Mouse (Mus musculus) gastrocnemius, postnatal 36 days (tissue): ENCODE measurements around the gene Tbc1d1. TPM values are rescaled to one million over a fixed set of nuclear protein-coding genes. Genes with fewer than 3 reads are reported as not detected.

Experiments used
- DNase-seq, 2 experiments: peaks; one replicate each; pipeline ENCODE4 v3.0.0; 2022
- intact Hi-C: fragments of 180-260 bp; cut with DNase I; formaldehyde crosslinking; loops from one replicate; pipeline ENCODE4 v1.15.1; 2025
- total RNA-seq, 2 experiments: library from RNA; stranded (reverse); gene quantifications; 2 replicates each; pipeline ENCODE4 v1.2.3; 2021

The Tbc1d1 gene
- total RNA-seq, 2 experiments from 2014 or later, result 61.5 to 63.0 TPM

DNA sequence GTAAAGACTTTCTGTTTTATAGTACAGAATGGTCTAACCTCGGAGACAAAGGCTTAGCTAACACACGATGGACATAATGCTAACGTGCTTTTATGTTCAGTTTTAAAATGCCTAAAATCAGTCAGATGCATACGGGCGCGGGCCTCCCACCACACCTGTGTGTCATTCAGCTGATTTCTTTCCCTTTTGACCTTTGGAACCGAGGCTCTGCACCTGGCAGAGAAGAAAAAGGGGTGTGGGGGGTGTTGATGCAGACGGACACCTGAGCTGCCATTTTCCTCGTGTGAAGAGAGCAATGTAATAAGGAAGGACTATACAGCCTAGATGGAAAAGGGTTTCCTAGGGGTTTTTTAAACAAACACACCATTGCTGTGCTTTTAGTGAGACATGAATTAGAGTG is 76.8 kb downstream of the Tbc1d1 start:
- intact Hi-C loops, result no loop called here
- no peak for DNase-seq

GRCm38 (mm10) chr5:64234269-64234985 is 78.3 kb downstream of the Tbc1d1 start:
- intact Hi-C loops, result no loop called here
- DNase-seq, result no peak

GRCm38 (mm10) chr5:64235250-64235649 is 79.1 kb downstream of the Tbc1d1 start:
- intact Hi-C loops, result no loop called here
- no peak for DNase-seq

DNA sequence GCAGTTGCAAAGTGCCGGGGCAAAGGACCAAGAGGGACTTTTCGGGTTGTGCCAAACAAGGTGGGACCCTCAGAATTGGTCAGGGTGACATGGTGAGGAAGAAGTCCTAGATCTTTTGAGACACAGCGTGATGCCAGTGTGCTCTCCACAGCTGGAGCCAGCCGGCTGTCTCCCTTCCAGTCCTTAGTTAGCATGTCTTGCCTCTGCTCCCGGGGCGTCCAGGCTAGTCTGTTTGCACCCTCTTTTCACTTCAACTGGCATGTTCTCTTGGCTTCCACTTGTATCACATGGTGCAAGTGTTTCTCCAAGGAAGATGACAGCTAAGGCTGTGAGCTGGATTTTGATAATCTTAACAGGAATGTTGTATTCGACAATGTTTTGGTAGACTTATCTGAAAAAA is 80.5 kb downstream of the Tbc1d1 start:
- DNase-seq, result no peak
- intact Hi-C loops, result no loop called here

- intact Hi-C loops, result no loop called here
- no peak for DNase-seq
These were observed 81.2 kb downstream of the Tbc1d1 start for GRCm38 (mm10) chr5:64237263-64237662.

DNA sequence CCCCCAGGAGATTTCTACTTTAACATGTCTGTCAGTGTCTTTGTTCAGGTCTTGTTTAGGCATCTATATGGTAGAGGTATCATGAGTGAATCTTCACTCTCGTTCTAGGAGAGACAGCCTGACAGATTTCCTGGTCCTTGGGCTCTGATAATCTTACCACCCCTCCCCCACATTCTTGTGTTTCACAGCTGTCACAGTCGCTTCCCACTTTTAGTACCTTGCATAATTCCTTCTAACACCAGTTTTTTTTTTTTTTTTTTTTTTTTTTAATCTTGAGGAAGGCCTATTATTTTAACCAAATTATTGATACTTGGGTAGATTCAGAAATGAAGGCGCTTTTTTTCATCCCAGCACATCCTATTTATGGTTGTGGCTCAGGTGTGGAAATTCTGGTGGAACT is 81.6 kb downstream of the Tbc1d1 start:
- intact Hi-C loops, result no loop called here

DNA sequence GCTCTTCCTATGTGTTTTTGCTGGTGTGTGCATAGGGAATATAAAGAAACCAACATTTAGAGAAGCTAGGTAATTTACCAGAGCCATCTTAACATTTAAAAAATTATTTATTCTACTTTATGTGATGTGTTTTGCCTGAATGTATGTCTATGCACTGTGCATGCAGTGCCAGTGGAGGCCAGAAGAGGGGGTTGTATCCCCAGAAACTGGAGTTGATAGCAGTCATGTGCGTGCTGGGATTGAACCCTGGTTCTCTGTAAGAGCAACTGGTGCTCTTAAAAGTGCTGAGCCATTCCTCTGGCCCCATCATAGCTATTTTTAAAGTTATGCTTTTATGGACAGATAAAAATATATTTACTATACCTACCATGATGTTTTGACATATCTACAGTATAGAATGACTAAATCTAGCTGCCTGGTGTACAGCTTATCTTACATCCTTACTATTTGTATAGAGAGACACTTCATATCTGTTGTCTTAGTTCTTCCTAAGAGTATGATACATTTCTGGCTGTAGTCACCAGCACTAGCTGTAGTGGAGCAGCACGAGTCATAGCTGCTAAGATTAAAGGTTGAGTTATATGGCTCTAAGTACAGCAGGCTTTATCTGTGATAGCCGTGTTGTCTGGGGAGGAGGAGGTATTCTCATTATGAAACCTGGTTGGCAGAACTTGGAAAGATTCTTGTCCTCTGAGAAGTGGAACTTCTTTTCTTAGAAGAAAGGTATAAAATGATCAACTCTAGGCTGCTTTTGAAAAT is 83.0 kb downstream of the Tbc1d1 start:
- intact Hi-C loops, result no loop called here
- DNase-seq, result no peak

More for the DNA sequence above, 81.6 kb downstream of the Tbc1d1 start:
- no peak for DNase-seq

GRCm38 (mm10) chr5:64240941-64241682 is 85.0 kb downstream of the Tbc1d1 start:
- intact Hi-C loops, result no loop called here
- DNase-seq, result no peak

DNA sequence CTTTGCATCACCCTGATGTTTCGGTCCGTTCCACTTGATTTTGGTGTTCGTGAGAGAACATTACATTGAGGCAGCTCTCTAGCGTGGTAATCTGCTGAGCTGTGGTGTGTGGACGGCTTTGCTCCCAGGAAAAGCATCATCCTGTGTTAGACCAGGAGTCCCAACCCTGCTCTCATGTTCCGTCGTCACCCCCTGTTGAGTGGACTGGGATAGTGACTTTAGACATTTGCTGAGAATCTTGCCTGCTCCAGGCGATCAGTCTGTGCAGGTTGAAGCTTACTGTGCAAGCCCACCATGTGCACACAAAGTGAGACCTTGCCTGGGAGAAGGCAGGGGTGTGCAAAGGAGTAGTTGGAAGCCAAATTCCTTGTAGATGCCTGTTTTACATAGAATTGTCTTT is 85.8 kb downstream of the Tbc1d1 start:
- no peak for DNase-seq
- intact Hi-C loops, result no loop called here

DNA sequence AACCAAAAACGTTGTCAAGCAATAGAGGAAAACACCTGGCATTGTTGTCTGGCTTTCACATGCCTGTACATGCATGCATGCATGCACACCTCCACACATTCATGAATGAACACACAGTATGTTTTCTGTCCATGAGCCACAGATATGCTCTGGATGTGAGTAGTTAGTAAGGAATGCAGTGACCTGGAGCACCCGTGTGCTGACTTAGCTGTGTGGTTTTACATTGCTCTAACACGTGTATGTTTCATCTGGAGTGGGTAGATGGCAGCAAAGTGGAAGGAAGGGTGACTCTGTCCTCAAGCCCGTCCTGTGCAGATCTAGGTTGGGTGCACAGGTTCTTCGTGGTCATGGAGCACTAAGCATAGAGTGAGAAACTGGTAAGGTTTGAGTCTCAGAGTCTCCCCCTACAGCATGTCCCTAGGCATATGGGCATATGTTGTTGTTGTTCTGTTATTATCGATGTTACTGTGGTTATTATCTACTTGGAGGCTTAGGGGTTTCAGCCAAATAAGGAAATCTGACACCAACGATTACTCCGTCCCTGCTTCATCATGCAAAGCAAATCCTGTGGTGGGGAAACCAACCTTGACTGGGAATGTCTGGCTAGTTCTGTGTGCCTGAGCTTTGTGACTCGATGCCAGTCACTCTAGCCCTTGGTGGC is 86.8 kb downstream of the Tbc1d1 start:
- DNase-seq, result no peak
- intact Hi-C loops, result no loop called here

GRCm38 (mm10) chr5:64243666-64244065 is 87.6 kb downstream of the Tbc1d1 start:
- no peak for DNase-seq
- intact Hi-C loops, result no loop called here

- intact Hi-C loops, result no loop called here
- DNase-seq, result no peak
These were observed 88.2 kb downstream of the Tbc1d1 start for GRCm38 (mm10) chr5:64244283-64244682.

- intact Hi-C loops, result no loop called here
- DNase-seq, result no peak
These were observed 88.6 kb downstream of the Tbc1d1 start for GRCm38 (mm10) chr5:64244745-64245144.

- DNase-seq, result no peak
- intact Hi-C loops, result no loop called here
These were observed 95.3 kb downstream of the Tbc1d1 start for GRCm38 (mm10) chr5:64251435-64251834.

DNA sequence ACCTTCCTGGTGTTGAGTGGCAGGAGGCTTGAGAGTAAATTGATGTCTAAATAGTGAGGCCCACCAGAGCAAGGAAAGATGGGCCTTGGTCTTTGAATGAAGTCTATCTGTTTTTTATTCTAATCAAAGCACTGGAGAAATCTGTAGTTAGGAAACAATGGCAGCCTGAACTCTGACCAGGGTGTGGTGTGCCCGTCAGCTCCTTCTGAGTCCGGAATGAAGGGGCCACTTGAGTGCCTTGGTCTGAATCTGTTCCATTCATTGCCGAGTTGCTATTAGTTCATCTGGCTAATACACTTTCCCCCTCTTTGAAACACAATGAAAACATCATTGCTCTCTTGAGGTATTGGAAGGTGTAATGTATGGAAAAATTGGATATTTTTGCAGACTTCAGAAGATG is 98.2 kb downstream of the Tbc1d1 start:
- intact Hi-C loops, result no loop called here
- DNase-seq, result no peak

DNA sequence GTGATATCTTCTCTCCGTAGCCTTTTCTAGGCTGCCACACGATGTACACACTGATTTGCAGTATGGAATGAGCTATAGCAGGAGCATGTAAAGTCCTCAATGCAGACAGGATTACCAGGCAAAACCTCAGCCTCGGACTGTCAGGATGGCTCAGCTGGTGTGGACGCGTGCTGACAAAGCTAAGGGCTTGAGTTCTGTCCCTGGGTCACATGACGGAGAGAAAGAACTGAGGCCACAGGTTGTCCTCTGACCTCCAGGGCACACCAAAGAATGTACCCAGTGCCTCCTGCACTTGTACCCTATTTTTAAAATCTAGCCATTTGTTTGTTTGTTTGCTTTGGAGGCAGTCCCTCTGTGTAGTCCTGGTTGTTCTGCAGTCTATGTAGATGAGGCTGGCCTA is 98.9 kb downstream of the Tbc1d1 start:
- DNase-seq, result no peak
- intact Hi-C loops, result loop anchor here (5.0 kb wide), 1 partner anchor 33 kb away; no protein-coding TSS in a partner anchor

DNA sequence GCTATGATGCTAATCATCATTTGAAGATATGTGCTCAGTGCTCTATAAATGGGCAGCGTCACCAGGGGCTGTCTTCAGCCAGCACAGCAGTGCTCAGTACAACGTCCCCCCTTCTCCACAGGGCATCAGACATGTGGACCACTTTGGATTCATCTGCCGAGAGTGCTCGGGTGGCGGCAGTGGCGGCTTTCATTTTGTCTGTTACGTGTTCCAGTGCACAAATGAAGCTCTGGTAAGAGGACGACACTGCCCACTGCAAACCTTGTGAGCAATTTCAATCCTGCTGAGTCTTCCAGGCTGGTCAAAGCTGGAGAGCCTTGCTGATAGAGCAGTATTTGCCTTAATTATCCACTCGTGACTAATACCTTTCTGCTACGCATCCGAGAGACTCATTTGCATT is 107.2 kb downstream of the Tbc1d1 start:
- intact Hi-C loops, result no loop called here
- no peak for DNase-seq

DNA sequence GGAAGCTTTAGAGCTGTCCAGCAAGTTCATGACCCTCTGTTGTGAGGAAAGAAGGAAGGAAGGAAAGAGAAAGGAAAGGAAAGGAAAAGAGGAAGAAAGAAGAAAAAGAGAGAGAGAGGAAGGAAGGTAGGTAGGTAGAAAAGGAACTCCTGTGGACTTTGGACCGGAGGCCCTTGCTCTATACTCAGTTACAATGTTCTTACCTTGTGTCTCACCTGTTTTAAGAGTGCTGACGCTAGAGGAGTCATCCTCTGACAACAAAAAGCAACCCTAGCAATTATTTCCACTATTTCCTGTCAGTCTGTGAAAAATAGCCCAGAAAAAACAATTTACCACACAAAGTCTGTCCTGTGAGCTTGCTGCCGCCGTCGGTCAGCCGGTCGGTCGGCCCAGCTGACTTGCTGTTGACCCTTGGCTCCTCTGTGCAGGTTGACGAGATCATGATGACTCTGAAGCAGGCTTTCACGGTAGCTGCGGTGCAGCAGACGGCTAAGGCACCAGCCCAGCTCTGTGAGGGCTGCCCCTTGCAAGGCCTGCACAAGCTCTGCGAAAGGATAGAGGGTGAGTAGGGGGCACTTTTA is 107.9 kb downstream of the Tbc1d1 start:
- intact Hi-C loops, result loop anchor here (2.0 kb wide), 1 partner anchor 61 kb away; no protein-coding TSS in a partner anchor
- DNase-seq, result no peak

DNA sequence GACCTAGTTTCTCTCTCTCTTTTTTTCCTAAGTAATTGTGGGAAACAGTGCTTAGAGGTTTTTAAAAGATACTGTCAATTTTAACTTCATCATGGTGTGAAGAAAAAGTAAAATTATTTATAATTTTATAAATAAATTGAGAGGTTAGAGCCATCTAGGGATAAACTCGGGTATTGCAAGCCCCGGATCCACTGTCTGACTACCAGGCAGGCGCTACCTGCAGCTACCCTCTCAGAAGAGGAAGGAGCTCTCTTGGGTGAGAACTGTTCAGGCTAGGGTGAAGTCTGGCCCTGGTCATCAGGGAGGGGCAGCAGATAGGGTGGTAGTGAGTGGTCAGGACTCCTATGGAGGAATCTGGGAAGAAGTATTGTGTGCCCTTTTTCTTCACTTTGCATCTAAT is 109.0 kb downstream of the Tbc1d1 start:
- intact Hi-C loops, result loop anchor here (2.0 to 5.0 kb wide), 2 partner anchors 62 to 113 kb away; no protein-coding TSS in a partner anchor

DNA sequence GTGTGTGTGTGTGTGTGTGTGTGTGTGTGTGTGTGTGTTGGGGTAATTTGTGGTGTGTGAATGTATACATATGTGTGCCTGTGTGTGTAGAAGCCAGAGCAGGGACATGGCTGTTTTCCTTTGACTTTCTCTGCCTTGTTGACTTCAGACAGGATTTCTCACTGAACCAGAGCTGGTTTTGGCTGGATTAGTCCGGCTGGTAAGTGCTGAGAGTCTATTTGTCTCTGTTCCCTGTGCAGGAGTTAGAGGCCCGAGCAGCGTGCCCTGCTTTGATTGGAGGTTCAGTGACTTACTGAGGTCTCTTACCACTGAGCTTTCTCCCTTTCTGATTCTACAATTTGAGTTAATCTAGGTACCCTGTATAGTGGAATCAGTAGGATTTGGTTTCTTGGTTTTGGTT is 109.8 kb downstream of the Tbc1d1 start:
- DNase-seq, result no peak
- intact Hi-C loops, result loop anchor here (2.0 to 5.0 kb wide), 2 partner anchors 63 to 114 kb away; no protein-coding TSS in a partner anchor

More for the DNA sequence above, 109.0 kb downstream of the Tbc1d1 start:
- DNase-seq, result no peak
